Mouse (Mus musculus) embryonic facial prominence, embryonic 13.5 days (tissue): ENCODE results near the gene Gsto2. TPM values are rescaled to one million over a fixed set of nuclear protein-coding genes. Genes with fewer than 3 reads are reported as not detected.

Experiments
- ATAC-seq: fragments of 200-750 bp; cut with Nextera tagmentation; 2 replicates; pipeline ENCODE4 v1.8.0; 2017; ENCODE audit warnings: low read depth; ENCODE audit not compliant: insufficient number of reproducible peaks, insufficient read depth, low FRiP score, low TSS enrichment
- H3K27ac ChIP-seq: fragments of 300-500 bp; sonication (generic); 2 replicates; pipeline ENCODE4 v1.5.1; 2015; ENCODE audit warnings: moderate library complexity, mild to moderate bottlenecking, inconsistent platforms
- H3K27me3 ChIP-seq: fragments of 300-500 bp; sonication (generic); 2 replicates; pipeline ENCODE4 v1.6.1; 2015; ENCODE audit warnings: mild to moderate bottlenecking, inconsistent platforms
- H3K36me3 ChIP-seq: fragments of 300-500 bp; sonication (generic); 2 replicates; pipeline ENCODE4 v1.6.1; 2015; ENCODE audit warnings: mild to moderate bottlenecking, inconsistent platforms
- H3K4me1 ChIP-seq: fragments of 300-500 bp; sonication (generic); 2 replicates; pipeline ENCODE4 v1.6.1; 2015; ENCODE audit warnings: inconsistent platforms
- H3K4me2 ChIP-seq: fragments of 300-500 bp; sonication (generic); 2 replicates; pipeline ENCODE4 v1.6.1; 2015; ENCODE audit warnings: moderate library complexity, mild to moderate bottlenecking, inconsistent platforms
- H3K4me3 ChIP-seq: fragments of 300-500 bp; sonication (generic); 2 replicates; pipeline ENCODE4 v1.5.1; 2015; ENCODE audit warnings: mild to moderate bottlenecking, inconsistent platforms
- H3K9ac ChIP-seq: fragments of 300-500 bp; sonication (generic); 2 replicates; pipeline ENCODE4 v1.6.1; 2015; ENCODE audit warnings: mild to moderate bottlenecking, inconsistent platforms
- H3K9me3 ChIP-seq: fragments of 300-500 bp; sonication (generic); 2 replicates; pipeline ENCODE4 v1.6.1; 2016; ENCODE audit warnings: inconsistent platforms
- WGBS: fragments of 180-500 bp; shearing (Covaris S2); methylation state at CpG from one replicate; pipeline ENCODE4 v1.1.7; 2015; ENCODE audit warnings: mixed read lengths; 5-methylcytosine and 5-hydroxymethylcytosine counted together
- polyA plus RNA-seq: library from polyadenylated mRNA; unstranded; fragments of >200 nt; fragmentation: Nextera tagmentation; extraction: Ambion mirVana; gene quantifications from 2 replicates; pipeline ENCODE4 v1.2.1, GENCODE M21; 2015

Gsto2 gene
- polyA plus RNA-seq, 1 experiment from 2014 or later = 1.5 TPM

DNA sequence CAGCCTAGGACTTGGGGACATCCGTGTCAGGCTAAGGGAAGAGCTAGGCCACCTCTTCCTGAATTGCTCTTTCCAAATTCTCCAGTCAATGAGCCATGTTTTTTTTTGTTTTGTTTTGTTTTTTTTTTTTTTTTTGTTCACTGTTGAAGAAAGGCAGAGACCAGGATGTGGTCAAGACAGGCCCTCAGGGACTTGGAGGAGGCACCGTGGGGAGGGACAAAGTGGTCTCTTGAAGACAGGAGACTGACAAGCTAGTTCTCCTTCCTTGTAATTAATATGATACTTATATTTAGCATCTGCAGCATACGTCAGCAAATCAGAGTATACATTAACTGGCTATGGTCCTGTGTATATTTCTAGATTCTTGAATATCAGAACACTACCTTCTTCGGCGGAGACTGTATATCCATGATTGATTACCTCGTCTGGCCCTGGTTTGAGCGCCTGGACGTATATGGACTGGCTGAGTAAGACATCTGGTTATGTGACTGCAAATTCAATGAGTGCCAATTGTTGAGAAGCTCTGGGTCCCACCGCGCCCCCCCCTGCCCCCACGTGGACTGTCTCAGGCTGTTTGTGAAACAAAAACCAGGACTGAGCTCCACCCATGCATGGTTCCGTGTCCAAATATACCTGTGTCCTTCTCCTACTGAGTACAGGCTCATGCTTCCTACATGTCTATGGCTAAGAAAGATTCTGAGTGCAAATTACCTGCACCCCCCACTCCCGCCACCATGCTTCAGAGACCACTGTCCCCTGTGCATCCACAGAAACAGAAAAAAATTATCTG, 19.2 kb downstream of the Gsto2 start:
- H3K9me3 ChIP-seq = no peaks in the 10 kb centered on the region
- WGBS = 65% methylated on average over 13 of the region's 13 CpGs
- no peaks in the 10 kb centered on the region for H3K27me3 ChIP-seq
- H3K4me3 ChIP-seq = no peak overlapping the region
- no peak for ATAC-seq
- H3K27ac ChIP-seq = no peak overlapping the region
- no peak overlapping the region for H3K4me2 ChIP-seq
- peaks cover 22% of the 10 kb centered on the region for H3K4me1 ChIP-seq
- no peaks in the 10 kb centered on the region for H3K36me3 ChIP-seq
- H3K9ac ChIP-seq = no peak overlapping the region

DNA sequence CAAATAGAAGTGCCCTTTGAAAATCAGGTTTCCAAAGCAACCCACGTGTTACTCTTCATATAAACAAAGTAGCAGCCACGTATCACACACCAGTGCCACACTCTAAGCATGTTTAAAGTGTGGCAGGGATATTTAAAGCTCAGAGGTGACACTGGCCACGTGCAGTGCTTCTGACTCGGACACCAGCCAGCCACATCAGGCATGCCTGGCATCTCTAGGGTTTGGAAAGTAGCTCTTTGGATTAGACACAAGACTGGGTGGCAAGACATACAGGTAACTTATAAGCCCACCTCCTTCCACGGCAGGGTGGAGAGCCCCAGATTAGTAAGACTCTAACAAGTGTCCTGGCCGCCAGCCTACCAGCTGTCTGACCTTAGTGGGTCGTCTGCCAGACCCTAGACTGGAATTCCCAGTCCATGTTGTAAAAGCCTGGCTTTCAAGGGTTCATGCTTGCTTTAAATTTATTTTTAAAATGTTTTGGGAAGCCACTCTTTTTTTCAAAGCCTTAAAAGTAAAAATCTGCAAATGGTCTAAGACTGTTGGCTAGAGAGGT, 19.9 kb downstream of the Gsto2 start:
- Histone ChIP-seq H3K4me3 (no peak overlapping the region), H3K9me3 (no peaks in the 10 kb centered on the region), H3K36me3 (no peaks in the 10 kb centered on the region), H3K27ac (no peak overlapping the region), H3K27me3 (no peaks in the 10 kb centered on the region), H3K4me1 (peaks cover 22% of the 10 kb centered on the region), H3K9ac (no peak overlapping the region), H3K4me2 (no peak overlapping the region)
- 67% methylated on average over 7 of the region's 7 CpGs for WGBS
- no peak for ATAC-seq

DNA sequence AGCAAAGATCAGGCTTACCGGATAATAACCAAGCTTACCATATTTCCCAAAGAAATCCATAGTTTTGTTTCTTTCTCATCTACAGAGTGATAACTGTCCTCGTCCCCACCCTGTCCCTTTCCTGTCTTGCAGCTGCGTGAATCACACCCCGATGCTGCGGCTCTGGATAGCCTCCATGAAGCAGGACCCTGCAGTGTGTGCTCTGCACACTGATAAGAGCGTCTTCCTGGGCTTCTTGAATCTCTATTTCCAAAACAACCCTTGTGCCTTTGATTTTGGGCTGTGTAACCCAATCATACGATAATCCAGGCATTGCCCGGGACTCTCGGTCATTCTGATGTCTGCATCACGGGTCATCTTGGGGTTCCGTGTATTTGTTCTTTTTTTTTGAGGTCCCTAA, 20.6 kb downstream of the Gsto2 start:
- H3K27ac ChIP-seq = no peak overlapping the region
- no peak overlapping the region for H3K9ac ChIP-seq
- 88% methylated on average over 11 of the region's 11 CpGs for WGBS
- no peaks in the 10 kb centered on the region for H3K9me3 ChIP-seq
- no peaks in the 10 kb centered on the region for H3K27me3 ChIP-seq
- H3K4me1 ChIP-seq = peaks cover 24% of the 10 kb centered on the region
- no peak for ATAC-seq
- no peak overlapping the region for H3K4me2 ChIP-seq
- no peak overlapping the region for H3K4me3 ChIP-seq
- no peaks in the 10 kb centered on the region for H3K36me3 ChIP-seq

DNA sequence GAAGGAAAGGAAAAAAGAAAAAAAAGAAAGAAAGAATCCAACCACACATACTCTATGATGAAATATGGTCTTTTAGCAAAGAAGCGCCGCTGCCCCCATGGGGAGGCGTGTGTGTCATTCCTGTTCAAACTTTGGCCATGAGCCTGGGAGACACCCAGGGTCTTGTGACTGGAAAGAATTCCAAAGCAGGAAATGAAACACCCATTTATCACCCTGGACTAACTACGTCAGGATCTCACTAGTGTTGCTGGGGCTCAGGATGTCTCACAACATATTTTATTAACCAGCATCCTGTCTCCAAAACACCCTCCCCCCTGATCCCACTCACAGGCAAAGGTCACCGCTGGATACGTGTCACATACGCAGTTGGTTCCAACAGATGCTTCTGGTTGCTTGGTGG, 21.3 kb downstream of the Gsto2 start:
- no peak overlapping the region for H3K9ac ChIP-seq

DNA sequence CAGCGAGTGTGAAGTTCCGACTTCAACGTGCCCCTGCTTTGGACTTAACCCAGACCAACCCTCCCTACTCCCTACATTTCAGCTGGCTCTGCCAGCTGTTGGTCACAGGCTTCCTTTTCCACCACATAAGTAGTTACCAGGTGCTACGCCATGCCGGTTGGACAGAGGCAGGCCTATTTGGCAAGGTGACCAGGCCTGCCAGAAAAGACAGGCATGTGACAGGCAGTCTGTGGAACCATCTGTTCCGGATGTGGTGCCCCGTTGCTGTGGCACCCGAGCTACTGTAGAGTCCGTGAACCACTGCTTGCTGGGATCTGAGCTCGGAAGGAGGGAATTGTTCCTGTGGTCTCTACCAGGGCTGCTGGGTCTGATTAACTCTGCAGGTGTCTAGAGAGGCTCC, 22.1 kb downstream of the Gsto2 start:
- Histone ChIP-seq H3K9ac (no peak overlapping the region), H3K27ac (no peak overlapping the region), H3K36me3 (no peaks in the 10 kb centered on the region), H3K4me1 (peaks cover 31% of the 10 kb centered on the region), H3K4me2 (no peak overlapping the region), H3K9me3 (no peaks in the 10 kb centered on the region), H3K27me3 (no peaks in the 10 kb centered on the region), H3K4me3 (no peak overlapping the region)
- no peak for ATAC-seq
- WGBS = 82% methylated on average over 10 of the region's 10 CpGs

More for the DNA sequence above, 21.3 kb downstream of the Gsto2 start:
- no peaks in the 10 kb centered on the region for H3K36me3 ChIP-seq
- 69% methylated on average over 7 of the region's 7 CpGs for WGBS
- H3K4me3 ChIP-seq = no peak overlapping the region
- no peak overlapping the region for H3K27ac ChIP-seq
- no peaks in the 10 kb centered on the region for H3K9me3 ChIP-seq
- peaks cover 31% of the 10 kb centered on the region for H3K4me1 ChIP-seq
- no peak overlapping the region for H3K4me2 ChIP-seq
- H3K27me3 ChIP-seq = no peaks in the 10 kb centered on the region
- no peak for ATAC-seq

DNA sequence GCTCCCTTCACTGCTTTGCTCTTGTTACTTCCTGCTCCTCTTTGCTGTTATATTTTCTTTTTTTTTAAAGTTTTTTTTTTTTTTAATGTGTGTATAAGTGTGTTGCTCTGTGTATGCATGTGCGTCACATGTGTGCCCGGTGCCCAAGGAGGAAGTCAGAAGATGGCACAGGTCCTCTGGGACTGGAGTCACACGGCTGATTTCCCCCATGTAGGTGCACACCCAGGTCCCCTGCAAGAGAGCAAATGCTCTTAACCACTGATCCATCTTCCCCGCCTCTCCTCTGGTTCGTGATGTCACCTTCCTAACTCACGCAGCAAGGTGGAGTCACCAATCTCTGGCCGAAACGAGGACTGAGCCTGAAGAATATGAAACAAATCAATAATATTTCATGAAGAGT, 22.7 kb downstream of the Gsto2 start:
- Histone ChIP-seq H3K36me3 (peaks cover 4% of the 10 kb centered on the region; the same call in 1 of the 2 replicates), H3K4me2 (no peak overlapping the region), H3K9ac (no peak overlapping the region), H3K4me1 (peaks cover 26% of the 10 kb centered on the region), H3K27ac (no peak overlapping the region), H3K27me3 (no peaks in the 10 kb centered on the region), H3K9me3 (no peaks in the 10 kb centered on the region), H3K4me3 (no peak overlapping the region)
- WGBS = 90% methylated on average over 8 of the region's 8 CpGs
- no peak for ATAC-seq

DNA sequence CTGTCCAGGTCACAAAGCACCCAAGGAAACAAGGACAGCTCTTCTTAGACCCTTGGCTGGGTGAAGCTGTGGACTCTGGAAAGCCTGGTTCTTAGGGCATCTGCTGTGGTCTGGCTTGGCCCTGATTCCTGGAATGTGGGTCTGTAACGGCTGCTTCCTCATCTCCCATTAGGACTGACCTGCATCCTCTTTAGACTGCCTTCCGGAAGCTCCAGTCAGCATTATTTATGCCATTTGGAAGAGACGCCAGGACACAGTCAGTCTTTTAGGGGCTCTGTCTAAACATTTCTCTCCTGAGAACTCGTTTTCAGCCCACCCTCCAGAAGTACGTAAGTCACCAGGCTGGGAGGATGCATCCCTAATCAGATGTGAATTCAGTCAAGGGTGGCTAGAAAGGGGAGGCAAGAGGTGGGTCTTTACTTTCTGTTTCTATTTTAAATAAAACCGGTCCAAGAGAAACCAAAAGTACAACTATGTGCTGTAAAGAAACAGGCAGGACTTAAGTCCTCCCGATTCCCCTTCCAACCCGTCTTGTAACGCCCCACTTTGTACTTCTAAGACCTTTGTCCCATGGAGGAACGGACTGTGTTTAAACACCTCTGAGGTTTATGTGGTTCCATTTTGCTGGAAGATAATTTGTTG, 25.3 kb downstream of the Gsto2 start:
- H3K36me3 ChIP-seq = peaks cover 26% of the 10 kb centered on the region
- H3K9me3 ChIP-seq = no peaks in the 10 kb centered on the region
- H3K27me3 ChIP-seq = no peaks in the 10 kb centered on the region
- WGBS = 69% methylated on average over 10 of the region's 10 CpGs
- ATAC-seq = no peak
- no peak overlapping the region for H3K4me2 ChIP-seq
- H3K4me3 ChIP-seq = no peak overlapping the region
- no peak overlapping the region for H3K9ac ChIP-seq
- H3K4me1 ChIP-seq = peaks cover 13% of the 10 kb centered on the region; the same call in 1 of the 2 replicates
- 0 out of 2 replicates have a peak overlapping the region, but pooled peaks have one; percentile 22 for H3K27ac ChIP-seq

DNA sequence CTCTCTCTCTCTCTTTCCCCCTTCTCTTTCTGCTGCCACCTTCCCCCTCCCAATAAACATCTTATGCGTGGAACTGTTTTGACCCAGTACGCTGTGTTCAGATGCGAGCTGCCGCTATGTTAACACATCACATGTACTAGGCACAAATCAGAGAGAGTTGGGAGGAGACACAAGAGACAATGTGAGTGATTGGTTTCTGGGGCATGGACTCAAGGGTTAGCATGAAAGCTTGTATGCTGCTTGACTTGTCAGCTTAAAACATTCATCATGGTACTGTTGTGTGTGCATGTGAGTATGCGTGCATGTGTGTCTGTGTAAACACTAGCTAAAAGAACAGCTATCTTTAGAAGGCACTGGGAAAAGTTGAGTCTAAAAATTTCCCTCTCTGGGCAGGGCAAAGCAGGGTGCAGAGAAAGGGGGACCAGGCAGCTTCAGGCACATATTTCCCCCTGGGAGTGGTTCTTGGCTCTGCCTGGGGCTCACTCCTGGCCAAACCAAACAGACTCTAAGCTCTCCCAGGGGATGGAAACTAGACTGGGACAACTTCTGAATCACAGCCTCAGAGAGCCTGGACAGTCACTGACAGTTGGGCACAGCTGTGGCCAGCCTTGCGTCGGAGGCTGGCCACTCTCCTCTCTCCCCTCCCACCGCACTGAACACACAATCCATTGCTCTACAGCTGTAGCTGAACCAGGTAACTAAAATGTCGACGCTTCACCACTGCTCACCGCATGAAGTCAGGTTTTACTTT, 26.4 kb downstream of the Gsto2 start:
- 0 out of 2 replicates have a peak overlapping the region, but pooled peaks have one; percentile 11 for H3K27ac ChIP-seq
- 89% methylated on average over 11 of the region's 11 CpGs for WGBS
- ATAC-seq = no peak

DNA sequence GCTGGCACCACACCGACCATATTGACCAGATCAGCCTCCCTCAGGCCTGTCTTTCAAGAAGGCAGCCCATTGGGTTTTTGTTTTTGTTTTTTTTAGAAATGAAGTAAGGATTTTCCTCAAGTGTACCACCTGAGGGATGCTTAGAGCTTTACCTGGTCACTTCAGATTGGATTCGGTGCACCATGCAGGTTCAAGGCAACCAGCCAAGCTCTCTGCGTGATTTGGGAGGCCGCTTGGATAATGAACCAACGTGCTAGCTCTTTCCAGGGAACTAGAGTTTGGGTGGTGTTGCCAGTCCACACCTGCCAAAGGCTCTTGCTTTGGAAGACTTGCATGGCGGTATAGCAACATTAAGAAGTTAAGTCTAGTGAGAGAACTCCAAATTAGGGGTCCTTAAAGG, 27.8 kb downstream of the Gsto2 start:
- 93% methylated on average over 6 of the region's 6 CpGs for WGBS
- Histone ChIP-seq H3K27me3 (no peaks in the 10 kb centered on the region), H3K36me3 (peaks cover 51% of the 10 kb centered on the region), H3K4me1 (peaks cover 13% of the 10 kb centered on the region; the same call in 1 of the 2 replicates), H3K9ac (no peak overlapping the region), H3K4me2 (no peak overlapping the region), H3K27ac (no peak overlapping the region), H3K4me3 (no peak overlapping the region), H3K9me3 (no peaks in the 10 kb centered on the region)
- ATAC-seq = no peak

More for the DNA sequence above, 26.4 kb downstream of the Gsto2 start:
- H3K4me3 ChIP-seq = no peak overlapping the region
- peaks cover 38% of the 10 kb centered on the region for H3K36me3 ChIP-seq
- H3K9me3 ChIP-seq = no peaks in the 10 kb centered on the region
- no peak overlapping the region for H3K4me2 ChIP-seq
- H3K9ac ChIP-seq = no peak overlapping the region
- H3K4me1 ChIP-seq = peaks cover 13% of the 10 kb centered on the region; the same call in 1 of the 2 replicates
- H3K27me3 ChIP-seq = no peaks in the 10 kb centered on the region

DNA sequence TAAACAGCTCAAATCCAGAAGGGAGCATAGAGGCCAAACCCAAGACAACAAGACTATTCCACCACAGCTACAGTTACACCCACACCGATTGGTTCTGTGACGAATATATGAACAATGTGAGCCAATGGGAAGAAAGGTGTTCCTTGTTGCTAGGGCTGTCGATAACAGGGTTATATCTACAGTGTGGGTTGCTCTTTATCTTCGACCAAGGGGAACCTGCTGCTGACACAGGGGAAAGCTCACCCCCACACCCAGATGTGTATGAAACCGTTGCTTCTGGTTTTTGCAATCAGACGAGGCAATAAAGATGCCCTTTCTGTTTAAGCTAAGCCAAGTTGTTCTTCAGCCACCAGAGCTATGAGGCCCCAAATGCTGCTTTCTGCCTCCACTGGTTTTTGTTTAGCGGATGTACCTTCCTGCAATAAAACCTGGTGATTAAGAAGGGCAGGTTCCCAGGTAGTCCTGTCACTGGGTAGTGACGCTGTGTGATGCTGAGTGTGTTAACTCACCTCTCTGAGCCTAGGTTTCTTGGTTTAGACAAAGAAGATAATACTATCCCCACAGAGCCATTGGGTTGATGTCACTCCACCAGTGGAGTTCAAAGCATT, 33.2 kb downstream of the Gsto2 start:
- Histone ChIP-seq H3K9ac (no peak overlapping the region), H3K4me1 (peaks cover 27% of the 10 kb centered on the region), H3K27ac (no peak overlapping the region), H3K9me3 (no peaks in the 10 kb centered on the region), H3K4me3 (no peak overlapping the region), H3K27me3 (no peaks in the 10 kb centered on the region), H3K36me3 (peaks cover 50% of the 10 kb centered on the region), H3K4me2 (no peak overlapping the region)
- no peak for ATAC-seq
- 90% methylated on average over 8 of the region's 8 CpGs for WGBS

DNA sequence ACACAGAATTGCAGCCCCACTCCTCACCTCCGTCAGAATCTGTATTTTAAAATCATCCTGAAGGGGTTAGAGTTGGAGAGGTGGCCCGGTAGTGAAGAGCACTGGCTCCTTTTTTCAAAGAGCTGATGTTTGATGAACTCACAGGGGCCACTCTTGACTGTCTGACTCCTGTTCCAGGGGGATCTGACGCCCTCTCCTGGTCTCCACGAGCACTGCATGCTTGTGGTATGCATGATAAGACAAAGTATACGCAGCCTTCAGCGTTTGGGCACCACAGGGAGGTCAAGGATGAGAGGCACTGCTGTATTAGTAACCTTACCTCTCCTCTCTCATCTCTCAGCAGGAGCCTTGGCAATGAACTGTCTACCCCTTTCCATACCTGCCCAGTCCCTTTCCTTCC, 34.7 kb downstream of the Gsto2 start:
- H3K27ac ChIP-seq = no peak overlapping the region

More for the DNA sequence above, 34.7 kb downstream of the Gsto2 start:
- H3K4me3 ChIP-seq = no peak overlapping the region
- 68% methylated on average over 6 of the region's 6 CpGs for whole genome bisulfite sequencing
- ATAC-seq = no peak
- H3K9me3 ChIP-seq = no peaks in the 10 kb centered on the region
- peaks cover 42% of the 10 kb centered on the region for H3K36me3 ChIP-seq
- H3K4me1 ChIP-seq = peaks cover 30% of the 10 kb centered on the region
- no peaks in the 10 kb centered on the region for H3K27me3 ChIP-seq
- H3K9ac ChIP-seq = no peak overlapping the region
- H3K4me2 ChIP-seq = no peak overlapping the region
